Mouse (Mus musculus): Measurements from ENCODE around the gene Cebpzos. TPM values are rescaled to one million over a fixed set of nuclear protein-coding genes. Genes with fewer than 3 reads are reported as not detected.
A peak's percentile ranks its signal among the peaks of the same experiment; 100 is the strongest.

Cebpzos gene
- polyA plus RNA-seq, 1 experiment from 2014 or later, result 136 TPM

- ATAC-seq (ENCODE audit: low FRiP score, low TSS enrichment) (no peak), DNase-seq (ENCODE audit: low spot score) (no peak)
- Histone ChIP-seq H3K4me2 (replicated peaks; ENCODE audit: low read depth) (no peak overlapping the region), H3K27ac (replicated peaks) (no peak overlapping the region), H3K9me3 (ENCODE audit: control insufficient read depth, low read length) (no peaks in the 10 kb centered on the region), H3K27me3 (ENCODE audit: control insufficient read depth, insufficient read depth, low read length) (no peaks in the 10 kb centered on the region), H3K4me1 (replicated peaks; ENCODE audit: control insufficient read depth, insufficient read depth) (no peaks in the 10 kb centered on the region), H3K9ac (ENCODE audit: low read length) (no peak overlapping the region), H3K36me3 (ENCODE audit: control insufficient read depth, insufficient read depth, low read length) (no peaks in the 10 kb centered on the region), H3K4me3 (ENCODE audit: low read depth, low read length) (no peak overlapping the region)
- TF ChIP-seq CTCF (IDR thresholded peaks at IDR 0.05; ENCODE audit: low read depth), result no peak
- TF ChIP-seq EP300 (optimal IDR thresholded peaks at IDR 0.05), result no peak
- WGBS, result 71% methylated on average over 2 of the region's 2 CpGs
These were observed 13.1 kb upstream of the Cebpzos start for GRCm38 (mm10) chr17:78903158-78903557.

GRCm38 (mm10) chr17:78906892-78907291, 9.4 kb upstream of the Cebpzos start, which contains the start of gene Sult6b1:
Gene Sult6b1, minus strand, starts transcription at chr17:78906992.
- no peak within 1 kb of the TSS for H3K4me3 ChIP-seq (ENCODE audit: low read depth, low read length)
- ATAC-seq (ENCODE audit: low FRiP score, low TSS enrichment), result no peak
- no peaks in the 10 kb centered on the region for H3K27me3 ChIP-seq (ENCODE audit: control insufficient read depth, insufficient read depth, low read length)
- H3K4me1 ChIP-seq (replicated peaks; ENCODE audit: control insufficient read depth, insufficient read depth), result no peaks in the 10 kb centered on the region
- H3K36me3 ChIP-seq (ENCODE audit: control insufficient read depth, insufficient read depth, low read length), result no peaks in the 10 kb centered on the region
- H3K4me2 ChIP-seq (replicated peaks; ENCODE audit: low read depth), result no peak within 1 kb of the TSS
- DNase-seq (ENCODE audit: low spot score), result no peak
- H3K9ac ChIP-seq (ENCODE audit: low read length), result no peak within 1 kb of the TSS
- no peak for TF ChIP-seq CTCF (IDR thresholded peaks at IDR 0.05; ENCODE audit: low read depth)
- TF ChIP-seq EP300 (optimal IDR thresholded peaks at IDR 0.05), result no peak
- H3K27ac ChIP-seq (replicated peaks), result no peak within 1 kb of the TSS
- WGBS, result 80% methylated on average over 5 of the region's 5 CpGs
- no peaks in the 10 kb centered on the region for H3K9me3 ChIP-seq (ENCODE audit: control insufficient read depth, low read length)

GRCm38 (mm10) chr17:78909374-78909773, 6.9 kb upstream of the Cebpzos start:
- no peaks in the 10 kb centered on the region for H3K27me3 ChIP-seq (ENCODE audit: control insufficient read depth, insufficient read depth, low read length)
- no peak overlapping the region for H3K4me2 ChIP-seq (replicated peaks; ENCODE audit: low read depth)
- no peak for DNase-seq (ENCODE audit: low spot score)
- H3K4me3 ChIP-seq (ENCODE audit: low read depth, low read length), result no peak overlapping the region
- H3K27ac ChIP-seq (replicated peaks), result no peak overlapping the region
- H3K36me3 ChIP-seq (ENCODE audit: control insufficient read depth, insufficient read depth, low read length), result no peaks in the 10 kb centered on the region
- no peaks in the 10 kb centered on the region for H3K4me1 ChIP-seq (replicated peaks; ENCODE audit: control insufficient read depth, insufficient read depth)
- TF ChIP-seq CTCF (IDR thresholded peaks at IDR 0.05; ENCODE audit: low read depth), result no peak
- TF ChIP-seq EP300 (optimal IDR thresholded peaks at IDR 0.05), result no peak
- H3K9ac ChIP-seq (ENCODE audit: low read length), result no peak overlapping the region
- H3K9me3 ChIP-seq (ENCODE audit: control insufficient read depth, low read length), result no peaks in the 10 kb centered on the region
- no peak for ATAC-seq (ENCODE audit: low FRiP score, low TSS enrichment)
- 67% methylated on average over 2 of the region's 2 CpGs for WGBS

- 28% methylated on average over 6 of the region's 6 CpGs for WGBS
- TF ChIP-seq EP300 (optimal IDR thresholded peaks at IDR 0.05) (no peak), CTCF (IDR thresholded peaks at IDR 0.05; ENCODE audit: low read depth) (no peak)
- Histone ChIP-seq H3K27me3 (ENCODE audit: control insufficient read depth, insufficient read depth, low read length) (no peaks in the 10 kb centered on the region), H3K4me3 (ENCODE audit: low read depth, low read length) (peak overlapping the region; percentile 8; the same call in 1 of the 2 replicates), H3K9me3 (ENCODE audit: control insufficient read depth, low read length) (no peaks in the 10 kb centered on the region), H3K27ac (replicated peaks) (no peak overlapping the region), H3K4me1 (replicated peaks; ENCODE audit: control insufficient read depth, insufficient read depth) (no peaks in the 10 kb centered on the region; the same call in 1 of the 2 replicates), H3K9ac (ENCODE audit: low read length) (no peak overlapping the region), H3K36me3 (ENCODE audit: control insufficient read depth, insufficient read depth, low read length) (no peaks in the 10 kb centered on the region), H3K4me2 (replicated peaks; ENCODE audit: low read depth) (peak overlapping the region; percentile 33)
- ATAC-seq (ENCODE audit: low FRiP score, low TSS enrichment), result no peak; the same call in 1 of the 2 replicates
- DNase-seq (ENCODE audit: low spot score), result no peak
These were observed 3.4 kb upstream of the Cebpzos start for GRCm38 (mm10) chr17:78912861-78913281.

GRCm38 (mm10) chr17:78913921-78914320, 2.4 kb upstream of the Cebpzos start:
- no peaks in the 10 kb centered on the region for H3K36me3 ChIP-seq (ENCODE audit: control insufficient read depth, insufficient read depth, low read length)
- H3K9ac ChIP-seq (ENCODE audit: low read length), result no peak overlapping the region
- 70% methylated on average over 3 of the region's 3 CpGs for WGBS
- ATAC-seq (ENCODE audit: low FRiP score, low TSS enrichment) (no peak), DNase-seq (ENCODE audit: low spot score) (no peak)
- no peak overlapping the region for H3K4me3 ChIP-seq (ENCODE audit: low read depth, low read length)
- no peak overlapping the region for H3K27ac ChIP-seq (replicated peaks)
- H3K9me3 ChIP-seq (ENCODE audit: control insufficient read depth, low read length), result no peaks in the 10 kb centered on the region
- TF ChIP-seq EP300 (optimal IDR thresholded peaks at IDR 0.05) (no peak), CTCF (IDR thresholded peaks at IDR 0.05; ENCODE audit: low read depth) (no peak)
- H3K4me2 ChIP-seq (replicated peaks; ENCODE audit: low read depth), result no peak overlapping the region
- no peaks in the 10 kb centered on the region; the same call in 1 of the 2 replicates for H3K4me1 ChIP-seq (replicated peaks; ENCODE audit: control insufficient read depth, insufficient read depth)
- H3K27me3 ChIP-seq (ENCODE audit: control insufficient read depth, insufficient read depth, low read length), result no peaks in the 10 kb centered on the region

GRCm38 (mm10) chr17:78915772-78916171, 528 bp upstream of the Cebpzos start:
- TF ChIP-seq CTCF (IDR thresholded peaks at IDR 0.05; ENCODE audit: low read depth) (no peak), EP300 (optimal IDR thresholded peaks at IDR 0.05) (no peak)
- ATAC-seq (ENCODE audit: low FRiP score, low TSS enrichment) (no peak), DNase-seq (ENCODE audit: low spot score) (no peak)

More at GRCm38 (mm10) chr17:78915772-78916171, 528 bp upstream of the Cebpzos start:
- Histone ChIP-seq H3K4me2 (replicated peaks; ENCODE audit: low read depth) (peak overlapping the region; percentile 69), H3K4me3 (ENCODE audit: low read depth, low read length) (peak overlapping the region; percentile 59), H3K27ac (replicated peaks) (peak overlapping the region; percentile 90), H3K36me3 (ENCODE audit: control insufficient read depth, insufficient read depth, low read length) (0 out of 2 replicates have a peak, but pooled peaks cover 3% of the 10 kb centered on the region), H3K27me3 (ENCODE audit: control insufficient read depth, insufficient read depth, low read length) (no peaks in the 10 kb centered on the region), H3K4me1 (replicated peaks; ENCODE audit: control insufficient read depth, insufficient read depth) (no peaks in the 10 kb centered on the region; the same call in 1 of the 2 replicates), H3K9me3 (ENCODE audit: control insufficient read depth, low read length) (no peaks in the 10 kb centered on the region), H3K9ac (ENCODE audit: low read length) (peak overlapping the region; percentile 80; the same call in 1 of the 2 replicates)
- 45% methylated on average over 6 of the region's 6 CpGs for WGBS
